Mouse (Mus musculus) left cerebral cortex, adult 11 months (tissue): ENCODE results near the gene Gm21996.
"Not testable (repeated sequence)": the region's sequence is repeated elsewhere in the genome, so short reads cannot be mapped to it uniquely, and the experiment has no call there.

ENCODE experiments used
- DNase-seq: peaks from one replicate; pipeline ENCODE4 v3.0.0; 2022; ENCODE audit warnings: low spot score

The Gm21996 gene

DNA sequence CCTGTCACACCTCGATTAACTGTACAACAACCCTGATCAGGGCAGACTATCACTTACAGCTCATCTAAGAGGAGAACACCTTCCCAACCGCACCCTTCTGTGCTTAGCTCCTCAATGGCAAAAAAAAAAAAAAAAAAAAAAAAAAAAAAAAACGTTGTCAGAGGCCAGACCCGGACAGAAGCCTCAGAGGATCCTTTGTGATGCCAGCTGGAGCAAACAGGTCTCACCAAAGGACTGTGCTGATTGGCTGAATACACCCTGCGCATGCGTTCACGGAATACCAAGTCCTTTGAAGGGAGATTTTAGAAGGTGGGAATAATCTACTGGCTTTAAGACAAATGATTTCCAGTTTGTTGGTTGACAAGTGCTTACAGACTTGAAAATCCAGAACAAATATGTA lies at the start of gene Gm21996:
Gene Gm21996, minus strand, starts transcription at position 101 of the 400 bp plus-strand sequence.
- DNase-seq, result not testable (repeated sequence)
